Mouse (Mus musculus) left cerebral cortex, adult 18-20 months (tissue): ENCODE data around the gene Srsf5. TPM values are rescaled to one million over a fixed set of nuclear protein-coding genes. Genes with fewer than 3 reads are reported as not detected.
A peak's percentile ranks its signal among the peaks of the same experiment; 100 is the strongest.
"Not testable (repeated sequence)": the region's sequence is repeated elsewhere in the genome, so short reads cannot be mapped to it uniquely, and the experiment has no call there.

Source experiments
- DNase-seq, 2 experiments: peaks; one replicate each; pipeline ENCODE4 v3.0.0; 2021 to 2022; ENCODE audit warnings: low spot score in 2 of 2, mixed read lengths in 1 of 2
- long read RNA-seq, 2 experiments: library from polyadenylated mRNA; stranded (forward); transcript quantifications; one replicate each; pipeline ENCODE4 v2.0.0; 2021
- total RNA-seq, 2 experiments: library from RNA; stranded (reverse); gene quantifications; 2 replicates each; pipeline ENCODE4 v1.2.3; 2021

Srsf5 gene
- total RNA-seq: 100 to 1,000 TPM; 277 to 300 TPM
- long read RNA-seq, experiment 1, transcript Srsf5-212 (7 exons, 2,720 nt): minor isoform, 13 of 237 reads
- long read RNA-seq, experiment 1, transcript Srsf5-205 (8 exons, 1,568 nt): major isoform, 27 of 237 reads
- long read RNA-seq, experiment 1, transcript Srsf5-201 (8 exons, 1,527 nt): minor isoform, 14 of 237 reads
- long read RNA-seq, experiment 1, partial matches to known transcripts: 21 of 237 reads
- long read RNA-seq, experiment 1, other reads (novel, unspliced or antisense): 154 of 237 reads
- long read RNA-seq, experiment 2, transcript Srsf5-205 (8 exons, 1,568 nt): minor isoform, 8 of 91 reads
- long read RNA-seq, experiment 2, transcript Srsf5-212 (7 exons, 2,720 nt): minor isoform, 6 of 91 reads
- long read RNA-seq, experiment 2, transcript Srsf5-201 (8 exons, 1,527 nt): major isoform, 9 of 91 reads
- long read RNA-seq, experiment 2, partial matches to known transcripts: 9 of 91 reads
- long read RNA-seq, experiment 2, other reads (novel, unspliced or antisense): 56 of 91 reads

DNA sequence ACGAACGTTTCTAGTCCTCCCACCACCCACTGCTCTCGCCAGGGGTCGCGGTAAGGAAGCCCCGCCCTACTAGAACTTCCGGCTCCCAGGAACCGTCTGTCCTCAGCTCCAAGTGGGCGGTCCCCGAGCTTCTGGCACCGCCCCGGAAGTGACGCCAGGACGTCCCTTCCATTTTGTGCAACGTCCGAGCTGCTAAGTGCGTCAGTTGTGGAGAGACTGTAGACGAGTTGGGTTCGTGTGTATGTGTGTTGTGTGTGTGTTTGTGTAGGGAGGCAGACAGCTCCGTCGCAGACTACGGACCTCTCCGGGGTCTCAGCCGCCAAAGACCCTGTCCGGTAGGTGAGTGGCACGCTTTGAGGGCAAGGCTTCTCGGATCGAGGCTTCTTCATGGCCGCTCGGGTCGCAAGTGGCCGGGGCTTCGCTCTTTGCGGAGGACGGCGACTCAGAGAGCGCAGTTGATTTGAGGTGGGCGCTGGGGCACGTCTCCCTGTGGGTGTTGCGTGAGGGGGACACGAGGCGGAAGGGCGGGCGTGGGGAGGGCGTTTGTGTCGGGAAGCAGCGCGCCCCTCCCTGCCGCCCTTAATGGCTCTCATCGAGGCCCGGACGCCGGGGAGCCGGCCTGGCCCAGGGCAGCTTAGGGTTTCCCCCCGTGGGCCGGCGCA, at the start of gene Srsf5:
Gene Srsf5, plus strand, starts transcription at position 171 of the 662 bp plus-strand sequence.
- DNase-seq: peak; percentile 97 to 98

DNA sequence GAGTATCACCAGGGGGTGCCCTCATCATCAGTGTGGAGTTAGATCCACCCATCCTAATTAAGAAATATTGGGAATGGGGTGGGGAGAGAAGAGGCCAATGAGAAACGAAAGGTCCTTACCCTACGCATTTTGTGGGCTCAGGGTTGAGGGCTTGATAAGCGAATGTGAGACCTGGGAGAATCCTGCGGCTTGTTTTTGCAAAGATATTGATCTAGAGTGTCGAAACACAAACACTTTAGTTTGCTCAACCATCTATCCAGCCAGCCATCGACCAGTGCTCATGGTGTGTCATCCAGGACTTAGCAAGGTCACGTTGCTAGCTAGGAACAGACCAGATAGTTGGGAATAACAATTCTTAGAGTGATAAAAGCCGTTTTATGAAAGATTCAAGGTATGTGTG, 35.7 kb upstream of the Srsf5 start:
- no peak for DNase-seq

DNA sequence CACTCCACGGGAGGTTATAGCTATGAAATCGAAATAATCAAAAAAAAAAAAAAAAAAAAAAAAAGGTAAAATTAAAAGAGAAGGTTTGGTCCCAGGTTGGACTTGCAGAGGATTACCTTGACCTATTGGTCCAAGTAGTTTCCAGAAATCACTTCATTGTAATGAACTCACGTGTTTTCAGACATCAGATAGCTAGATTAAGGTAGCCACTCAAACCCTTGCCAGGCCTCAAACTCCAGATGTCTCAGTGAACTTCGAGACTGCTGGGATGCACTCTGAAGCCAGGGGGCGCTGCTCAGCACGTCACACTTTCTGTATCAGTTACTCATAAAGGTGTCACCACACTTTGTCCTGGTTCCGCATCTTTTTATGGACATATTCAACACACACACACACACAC, 27.5 kb upstream of the Srsf5 start:
- DNase-seq: no peak

DNA sequence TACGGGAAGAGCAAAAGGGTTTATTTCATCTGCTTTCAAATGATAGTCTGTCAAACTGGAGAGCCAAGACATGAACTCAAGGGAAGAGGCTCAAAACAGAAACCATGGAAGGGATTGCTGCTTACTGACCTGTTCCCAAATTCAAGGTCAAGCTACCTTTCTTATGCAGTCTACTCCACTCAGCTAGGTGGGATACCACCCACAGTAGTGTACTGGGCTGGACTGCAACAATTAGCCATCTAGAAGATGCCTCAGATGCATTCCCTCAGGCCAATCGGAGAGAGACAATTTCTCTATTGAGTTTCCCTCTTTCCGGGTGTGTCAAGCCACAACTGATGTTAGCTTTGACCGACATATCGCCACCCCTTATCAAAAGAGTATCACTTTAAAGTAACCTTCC, 24.0 kb upstream of the Srsf5 start:
- no peak for DNase-seq

DNA sequence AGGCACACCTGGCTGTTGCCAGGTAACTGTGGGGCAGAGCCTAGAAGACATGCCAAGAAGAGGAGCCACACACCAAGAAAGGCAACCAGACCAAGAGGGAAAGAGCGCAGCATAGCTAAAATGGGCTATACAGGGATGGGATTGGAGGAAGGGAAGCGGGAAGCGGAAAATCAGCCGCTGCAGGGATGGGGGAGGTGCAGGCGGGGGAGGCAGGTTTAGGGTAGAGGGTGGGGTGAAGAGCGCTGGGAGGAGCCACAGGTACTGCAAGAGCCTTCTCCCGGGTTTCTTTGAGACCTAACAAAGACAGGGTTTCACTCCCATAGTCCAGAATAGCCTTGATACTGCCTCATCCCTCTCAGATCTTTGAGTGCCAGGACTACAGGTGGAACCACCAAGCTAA, 22.4 kb upstream of the Srsf5 start:
- DNase-seq: no peak

DNA sequence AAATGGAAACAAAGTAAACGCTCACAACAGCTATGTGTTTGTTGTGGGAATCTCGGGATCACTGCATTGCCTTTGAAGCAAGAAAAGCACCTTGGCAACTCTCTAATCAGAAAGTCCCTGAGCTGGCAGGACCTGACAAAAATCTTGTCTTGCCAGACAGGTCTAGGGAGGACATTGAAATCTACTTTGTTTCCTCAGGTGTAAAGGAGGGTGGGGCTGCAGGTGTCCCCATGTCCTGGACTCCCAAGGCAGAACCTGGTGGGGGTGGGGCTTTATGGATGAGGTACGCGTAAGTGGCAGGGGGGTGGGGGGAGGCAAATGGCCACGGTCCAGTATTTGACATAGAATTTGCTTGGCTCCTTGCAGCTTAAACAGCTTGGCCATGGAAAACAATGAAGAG, 21.7 kb upstream of the Srsf5 start:
- DNase-seq: no peak

DNA sequence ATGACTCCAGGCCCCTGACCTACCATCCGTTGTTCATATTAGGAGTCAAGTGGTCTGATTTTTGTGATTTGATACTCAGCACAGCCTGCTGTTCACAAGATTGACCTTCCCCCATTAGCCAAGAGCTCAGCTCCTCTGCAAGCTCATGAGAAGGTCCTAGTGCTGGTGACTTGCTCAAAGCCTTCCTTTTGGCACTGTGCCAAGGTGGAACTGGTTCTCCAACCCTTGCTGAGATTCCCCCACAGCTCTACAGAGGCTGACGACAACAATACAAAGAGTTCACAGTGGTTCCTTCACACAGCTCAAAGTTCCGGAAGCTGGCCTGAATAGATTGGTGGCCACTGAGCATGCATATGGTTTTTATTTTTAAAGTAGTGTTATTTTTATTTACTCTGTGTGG, 21.1 kb upstream of the Srsf5 start:
- DNase-seq: no peak

DNA sequence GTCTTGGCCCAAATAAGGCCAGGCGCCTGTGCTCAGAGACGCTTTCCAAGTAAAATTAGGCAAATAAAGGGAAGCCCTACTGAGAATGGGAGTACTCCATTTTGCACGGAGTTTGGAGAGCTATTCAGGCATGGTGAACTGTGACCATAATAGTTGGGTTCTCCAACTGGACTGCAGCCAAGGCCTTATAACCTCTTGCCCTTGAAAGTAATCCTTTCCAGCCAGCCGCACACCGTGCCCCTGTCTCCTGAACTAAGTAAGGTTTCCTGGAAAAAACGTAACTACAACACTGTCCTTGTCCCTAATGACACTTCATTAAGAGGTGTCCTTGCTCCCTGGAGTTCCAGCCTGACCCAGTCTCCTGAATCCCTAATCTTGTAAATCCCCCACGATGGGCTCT, 19.4 kb upstream of the Srsf5 start:
- DNase-seq: no peak

DNA sequence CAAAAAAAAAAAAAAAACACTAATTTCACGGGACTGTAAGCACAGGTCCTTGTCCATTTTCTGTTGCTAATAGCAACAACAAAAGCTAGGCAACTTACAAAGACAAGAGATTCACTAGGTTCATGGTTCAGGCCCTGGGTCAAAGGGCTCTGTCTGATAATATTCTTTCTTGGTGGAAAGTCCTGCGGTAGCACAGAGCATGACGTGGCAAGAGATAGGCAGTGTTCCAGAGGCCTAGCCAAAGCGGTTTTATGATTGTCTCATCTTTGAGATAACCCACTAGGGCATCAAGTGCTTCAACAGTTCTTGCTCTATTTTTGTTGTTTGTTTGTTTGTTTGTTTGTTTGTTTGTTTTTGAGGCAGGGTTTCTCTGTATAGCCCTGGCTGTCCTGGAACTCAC, 18.8 kb upstream of the Srsf5 start:
- no peak for DNase-seq

DNA sequence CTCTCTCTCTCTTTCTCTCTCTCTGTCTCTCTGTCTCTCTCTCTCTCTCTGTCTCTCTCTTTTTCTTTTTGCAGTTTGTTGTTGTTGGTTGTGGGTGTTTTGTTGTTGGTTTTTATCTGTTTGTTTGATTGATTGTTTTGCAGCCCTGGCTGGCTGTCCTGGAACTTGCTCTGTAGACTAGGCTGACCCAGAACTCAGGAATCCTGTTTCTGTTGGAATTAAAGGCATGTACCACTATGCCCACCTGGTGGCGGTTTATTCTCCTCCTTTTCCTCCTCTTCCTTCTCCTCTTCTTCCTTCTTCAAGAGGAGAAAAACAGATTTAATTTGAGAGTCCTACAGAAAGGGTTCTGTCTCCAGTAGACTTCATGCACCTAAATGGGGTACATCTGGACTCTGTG, 17.8 kb upstream of the Srsf5 start:
- no peak for DNase-seq

DNA sequence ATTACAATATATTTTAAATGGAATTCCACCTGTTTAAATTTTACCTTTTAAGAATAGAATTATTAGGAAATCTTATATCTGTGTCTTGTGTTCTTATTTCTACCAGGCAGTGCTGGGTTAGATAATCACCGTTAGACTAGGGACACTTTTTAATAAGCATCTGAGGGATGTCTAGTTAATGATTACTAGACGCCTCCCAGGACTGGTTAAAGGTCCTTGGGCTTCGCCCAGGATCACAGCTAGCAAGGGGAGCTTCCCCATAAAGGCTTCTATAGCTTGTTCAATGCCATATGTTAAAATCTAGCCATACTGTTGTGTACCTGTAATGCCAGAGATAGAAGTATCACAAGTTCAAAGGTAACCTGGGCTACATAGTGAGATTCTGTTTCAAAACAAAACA, 16.4 kb upstream of the Srsf5 start:
- no peak for DNase-seq

DNA sequence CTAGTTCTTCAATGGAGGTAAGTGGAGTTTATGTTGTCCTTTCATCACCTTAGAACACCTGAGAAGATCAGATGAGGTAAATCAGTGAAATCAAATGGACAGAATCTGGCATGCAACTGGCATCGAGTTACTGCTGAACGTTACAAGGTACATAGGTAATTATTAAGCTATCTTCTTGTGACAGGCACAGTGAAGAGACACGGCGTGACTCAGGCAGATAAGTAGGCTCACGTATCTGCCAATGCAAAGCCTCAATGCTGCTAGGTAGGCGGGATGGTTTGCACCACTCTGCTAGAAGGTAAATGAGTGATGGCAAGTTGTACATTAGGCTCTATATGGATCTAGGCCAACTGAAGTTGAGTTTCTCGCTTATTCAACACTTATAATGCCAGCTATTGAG, 15.2 kb upstream of the Srsf5 start:
- no peak for DNase-seq

DNA sequence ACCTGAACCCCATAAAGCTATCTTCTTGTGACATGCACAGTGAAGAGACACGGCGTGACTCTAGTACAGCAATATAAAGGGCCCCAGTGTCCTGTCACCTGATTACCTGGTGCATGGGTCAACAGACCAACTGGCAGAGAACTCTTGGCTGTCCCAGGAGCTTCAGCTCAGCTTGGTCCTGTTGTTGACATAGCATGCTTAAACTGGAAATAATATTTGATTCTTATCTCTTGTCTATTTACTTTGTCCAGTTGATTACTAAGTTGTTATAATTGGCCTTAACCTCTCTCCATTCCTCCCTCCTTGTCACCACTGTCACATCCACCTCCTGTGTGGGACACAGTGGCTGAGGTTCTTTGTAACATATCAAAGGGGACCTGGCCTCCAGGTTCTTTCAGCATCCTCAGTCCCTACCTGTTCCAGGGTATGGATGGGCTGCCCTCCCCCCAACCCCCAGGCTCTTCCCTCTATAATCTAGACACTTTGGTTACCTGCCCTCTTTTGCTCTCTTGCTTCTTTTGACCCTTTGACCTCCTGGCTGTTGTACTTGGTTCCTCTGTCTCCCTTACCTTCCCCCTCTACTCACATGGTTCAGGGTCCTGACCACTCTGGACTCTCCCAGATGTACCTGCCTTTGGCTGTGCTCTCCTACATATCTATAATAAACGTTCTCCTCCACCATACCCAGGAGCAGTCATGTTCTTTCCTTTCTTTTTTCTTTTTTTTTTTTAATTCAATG, 13.7 kb upstream of the Srsf5 start:
- DNase-seq: no peak

DNA sequence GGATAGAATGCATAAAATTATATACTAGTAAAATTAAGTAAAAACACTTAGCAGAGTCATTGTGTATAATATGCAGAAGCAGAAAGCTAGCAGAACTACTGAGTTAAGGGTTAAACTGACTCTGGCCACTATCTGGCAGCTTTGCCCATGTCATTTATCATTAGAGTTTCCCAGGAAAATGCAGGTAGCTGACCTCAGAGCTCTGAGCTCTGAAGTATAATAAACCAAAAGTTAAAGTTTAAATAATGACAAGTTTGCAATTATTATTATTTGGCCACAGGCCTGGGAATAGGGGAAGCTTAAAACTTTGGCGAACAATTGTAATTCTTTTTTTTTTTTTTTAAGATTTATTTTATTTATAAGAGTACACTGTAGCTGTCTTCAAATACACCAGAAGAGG, 12.4 kb upstream of the Srsf5 start:
- no peak for DNase-seq

DNA sequence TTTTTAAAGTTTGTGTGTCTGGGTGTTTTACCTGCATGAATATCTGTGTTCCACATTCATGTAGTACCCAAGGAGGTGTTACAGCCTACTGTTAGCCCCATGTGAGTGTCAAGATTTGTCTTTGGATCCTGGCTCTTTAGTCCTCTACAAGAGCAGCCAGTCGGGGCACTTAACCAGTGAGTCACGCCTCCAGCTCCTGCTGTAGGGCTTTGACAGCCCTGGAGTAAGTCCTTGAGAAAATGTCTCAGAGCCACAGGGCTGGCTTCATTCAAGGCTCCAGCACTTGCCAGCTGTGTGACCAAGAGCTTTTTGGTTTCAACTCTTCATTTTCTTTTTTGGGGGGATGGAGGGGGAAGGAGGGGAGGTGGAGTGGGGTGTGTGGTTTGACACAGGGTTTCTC, 8.6 kb upstream of the Srsf5 start:
- no peak for DNase-seq

DNA sequence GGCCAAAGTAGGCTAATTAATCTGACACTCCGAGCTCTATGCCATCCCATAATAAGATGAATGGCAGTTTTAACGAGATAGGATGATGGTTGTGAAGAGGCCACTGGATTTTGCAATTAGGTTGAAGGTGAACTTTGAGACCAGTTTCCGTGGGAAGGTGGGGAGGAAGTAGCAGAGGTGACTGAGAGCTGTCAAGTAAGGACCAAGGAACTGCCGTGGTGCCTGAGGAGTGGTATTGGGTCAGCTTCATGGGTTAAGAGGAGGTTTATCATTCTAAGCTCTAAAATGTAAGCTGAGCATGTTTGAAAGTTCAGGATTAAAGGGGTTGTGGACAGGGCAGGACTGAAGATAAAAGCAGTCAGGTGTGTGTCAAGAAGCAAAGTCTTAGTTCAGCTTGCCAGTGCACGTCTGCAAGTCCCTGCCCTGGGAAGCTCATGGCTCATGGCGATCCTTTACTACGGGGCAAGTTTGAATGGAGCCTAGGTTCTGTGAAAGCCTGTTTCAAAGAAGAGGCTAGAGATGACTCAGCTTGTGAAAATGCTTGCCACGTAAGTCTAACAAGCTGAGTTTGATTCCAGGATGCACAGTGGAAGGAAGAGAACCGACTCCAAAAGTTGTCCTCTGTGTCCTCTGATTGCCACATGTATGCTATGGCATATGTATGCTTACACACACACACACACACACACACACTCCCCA, 7.8 kb upstream of the Srsf5 start:
- DNase-seq: no peak

DNA sequence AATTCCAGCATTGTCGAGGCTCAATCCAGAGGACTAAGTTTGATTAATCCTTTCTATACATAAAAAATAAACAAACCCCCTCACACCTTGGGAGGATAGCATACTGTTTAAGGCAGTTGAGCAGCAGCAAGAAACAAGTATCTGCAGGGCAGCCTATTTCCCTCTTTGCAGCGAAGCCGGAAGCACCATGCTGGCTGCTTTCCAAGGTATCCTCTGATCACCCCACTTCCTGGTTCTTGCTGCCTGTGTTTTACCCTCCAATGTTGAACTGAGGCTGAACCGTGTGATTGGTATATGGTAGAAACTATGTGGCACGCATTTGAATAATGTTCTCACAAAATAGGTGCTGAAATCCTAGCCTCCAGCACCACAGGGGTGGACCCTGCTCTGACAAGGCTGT, 6.7 kb upstream of the Srsf5 start:
- no peak for DNase-seq

DNA sequence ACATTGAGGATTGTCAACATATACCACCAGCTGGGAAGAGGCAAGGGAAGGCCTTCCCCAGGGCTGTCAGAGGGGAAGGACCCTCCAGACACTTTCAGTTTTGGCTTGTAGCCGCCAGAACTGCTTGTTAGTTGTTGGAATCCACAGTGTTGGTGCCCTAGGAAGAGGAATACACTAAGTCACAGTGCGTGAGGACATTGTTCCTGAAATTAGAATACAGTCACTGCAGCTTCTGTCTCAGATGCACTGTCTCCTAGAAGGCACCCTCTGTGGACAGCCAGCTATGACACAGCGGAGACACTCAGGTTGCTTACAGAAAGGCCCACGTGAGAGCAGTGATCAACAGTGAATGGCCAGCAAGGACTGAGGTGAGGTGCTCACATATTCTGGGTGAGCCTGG, 6.1 kb upstream of the Srsf5 start:
- DNase-seq: no peak

DNA sequence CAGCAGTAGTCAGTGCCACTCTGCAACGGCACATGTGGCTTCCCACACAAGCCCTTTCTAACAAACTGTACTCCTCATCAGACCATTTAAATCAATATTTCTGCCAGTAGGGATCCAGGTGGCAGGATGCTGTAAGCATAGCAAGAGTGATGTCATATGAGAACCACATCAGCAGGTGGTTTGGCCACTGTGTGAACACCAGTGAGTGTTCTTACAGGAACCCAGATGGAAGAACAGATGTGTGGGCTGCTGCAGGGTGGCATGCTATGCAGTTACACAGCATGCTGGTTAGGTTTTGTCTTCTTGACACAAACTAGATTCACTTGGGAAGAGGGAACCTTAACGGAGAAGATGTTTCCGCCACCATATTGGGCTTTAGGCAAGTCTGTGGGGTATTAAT, 3.4 kb upstream of the Srsf5 start:
- DNase-seq: no peak

DNA sequence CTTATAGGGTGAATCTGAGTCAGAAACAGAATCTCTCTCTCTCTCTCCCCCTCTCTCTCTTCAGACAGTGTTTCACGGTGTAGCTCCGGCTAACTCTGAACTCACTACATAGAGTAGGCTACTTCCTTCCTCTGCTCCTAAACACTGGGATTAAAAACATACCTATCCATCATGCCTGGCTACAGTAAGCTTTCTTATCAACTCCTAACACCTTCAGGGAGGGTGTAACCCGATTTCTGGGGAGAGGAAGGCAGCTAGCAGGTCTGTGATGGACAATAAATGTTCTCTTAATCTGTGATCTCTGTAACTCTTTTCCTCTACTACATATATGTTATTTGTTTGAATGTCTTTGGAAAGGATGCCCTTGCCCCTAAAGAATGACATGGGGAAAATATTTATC, 1.9 kb upstream of the Srsf5 start:
- DNase-seq: no peak

DNA sequence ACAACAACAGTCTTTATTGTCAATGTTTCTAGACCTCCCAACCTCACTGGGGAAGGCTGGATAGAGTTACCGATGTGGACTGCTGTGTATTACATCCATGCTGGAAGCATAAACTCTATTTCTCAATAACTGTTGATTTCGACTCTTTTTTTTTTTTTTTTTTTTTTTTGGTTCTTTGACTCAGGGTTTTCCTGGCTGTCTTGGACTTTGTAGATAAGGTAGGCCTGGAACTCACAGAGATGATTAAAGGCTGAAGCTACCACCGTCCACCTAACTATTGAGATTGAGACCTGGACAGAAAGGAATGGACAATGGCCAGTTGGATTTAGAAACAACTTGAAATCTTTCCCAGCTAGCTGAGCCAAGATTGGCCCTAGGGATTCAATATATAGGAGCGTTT, 1.1 kb upstream of the Srsf5 start:
- no peak for DNase-seq

DNA sequence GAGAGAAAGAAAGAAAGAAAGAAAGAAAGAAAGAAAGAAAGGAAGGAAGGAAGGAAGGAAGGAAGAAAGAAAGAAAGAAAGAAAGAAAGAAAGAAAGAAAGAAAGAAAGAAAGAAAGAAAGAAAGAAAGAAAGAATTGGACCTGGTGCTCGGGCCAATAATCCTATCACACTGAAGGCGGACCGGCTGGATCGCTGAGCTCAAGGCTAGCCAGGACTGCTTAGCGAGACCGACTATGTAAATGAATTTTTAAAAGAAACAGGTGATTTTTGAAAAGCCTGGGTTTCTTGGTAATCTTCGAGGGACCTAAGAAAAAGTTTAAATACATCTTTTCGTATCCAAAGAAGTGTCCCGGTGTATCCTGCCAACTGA, 356 bp upstream of the Srsf5 start:
- not testable (repeated sequence) for DNase-seq
